Mouse (Mus musculus) C2C12 (cell line): ENCODE results near the gene F2.

ENCODE experiments used
- CEBPB ChIP-seq: IDR thresholded peaks from one replicate; pipeline ENCODE4 v1.6.1; 2011; ENCODE audit warnings: low read depth, mild to moderate bottlenecking, control low read depth, moderate library complexity
- CTCF ChIP-seq: IDR thresholded peaks from one replicate; pipeline ENCODE4 v1.5.1; 2011; ENCODE audit not compliant: control insufficient read depth, insufficient read depth, insufficient read length
- MAX ChIP-seq: IDR thresholded peaks from one replicate; pipeline ENCODE4 v1.6.1; 2011; ENCODE audit warnings: mild to moderate bottlenecking, control low read depth
- MYOD1 ChIP-seq: IDR thresholded peaks from one replicate; pipeline ENCODE4 v1.6.1; 2011; ENCODE audit warnings: low read depth; ENCODE audit not compliant: control insufficient read depth, insufficient read length
- MYOG ChIP-seq: IDR thresholded peaks from one replicate; pipeline ENCODE4 v1.6.1; 2011; ENCODE audit not compliant: control insufficient read depth, insufficient read length; ENCODE audit errors: extremely low read depth

DNA sequence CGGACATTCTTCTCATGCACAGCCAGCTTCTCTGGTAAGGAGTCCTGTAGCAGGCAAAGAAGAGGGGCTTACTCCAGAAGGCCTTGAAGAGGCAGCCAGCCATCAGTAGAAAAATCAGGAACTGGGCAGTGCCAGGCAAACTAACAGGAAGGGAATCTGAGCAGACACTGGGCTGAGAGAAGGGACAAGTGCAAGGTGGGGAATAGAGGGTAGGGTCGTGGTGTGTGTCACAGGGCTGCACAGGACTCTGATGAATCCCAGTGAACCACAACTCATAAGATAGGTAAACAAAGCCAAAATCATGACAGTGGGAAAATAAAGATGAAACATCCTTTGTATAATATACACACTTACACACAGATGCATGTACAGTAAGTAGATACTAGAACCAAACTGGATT, 40.2 kb upstream of the F2 start:
- TF ChIP-seq MAX = no peak
- no peak for TF ChIP-seq CTCF
- TF ChIP-seq MYOD1 = no peak
- TF ChIP-seq MYOG = no peak
- TF ChIP-seq CEBPB = no peak
